Mouse (Mus musculus): ENCODE results near the gene Hsd3b1. TPM values are rescaled to one million over a fixed set of nuclear protein-coding genes. Genes with fewer than 3 reads are reported as not detected.

Gene Hsd3b1
- total and polyA plus RNA-seq, 3 experiments = 0.04 TPM; not detected in 2

DNA sequence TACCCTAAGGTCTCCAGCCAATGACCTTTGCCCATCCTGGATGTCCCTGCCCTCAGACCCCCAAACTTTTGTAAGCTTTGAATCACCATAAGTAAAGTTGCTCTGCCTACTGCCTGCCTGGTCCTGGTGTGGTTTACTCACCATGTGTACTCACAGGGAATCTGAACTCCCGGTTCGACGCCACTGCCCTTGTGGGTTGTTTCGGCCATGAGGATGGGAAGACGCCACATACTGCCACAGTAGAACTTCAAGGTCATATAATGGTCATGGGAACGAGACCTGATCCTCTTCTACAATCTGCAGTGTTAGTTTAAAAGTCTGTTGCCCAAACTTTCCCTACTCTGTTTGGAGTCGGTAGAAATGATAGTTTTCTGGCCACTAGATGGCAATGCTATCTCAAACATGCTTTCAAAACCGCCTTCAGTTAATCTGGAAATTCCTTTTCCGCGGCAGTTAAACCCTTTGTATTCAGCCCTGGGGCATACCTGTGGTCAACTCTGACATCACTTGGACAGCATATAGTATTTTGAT, 35.5 kb upstream of the Hsd3b1 start:
- Histone ChIP-seq H3K9ac (ENCODE audit: control insufficient read depth, low read depth, low read length, poor library complexity, severe bottlenecking) (no peak overlapping the region), H3K9me3 (replicated peaks; ENCODE audit: insufficient read depth, low read length) (no peaks in the 10 kb centered on the region), H3K27me3 (ENCODE audit: control insufficient read depth in 1 of 2, insufficient read depth in 2 of 2, low read length in 2 of 2) (no peaks in the 10 kb centered on the region), H3K79me2 (ENCODE audit: control insufficient read depth, insufficient read depth, low read length, poor library complexity) (no peaks in the 10 kb centered on the region), H3K4me3 (ENCODE audit: control insufficient read depth in 1 of 2, insufficient read depth in 1 of 2, low read depth in 2 of 2, low read length in 2 of 2) (peak overlapping the region; percentile 30 to 67; a peak in 3 of 4 replicates), H3K27ac (ENCODE audit: control insufficient read depth, low read depth, low read length) (no peak overlapping the region), H3K4me1 (ENCODE audit: control insufficient read depth in 1 of 2, insufficient read depth in 2 of 2, low read length in 2 of 2) (no peaks in the 10 kb centered on the region), H3K36me3 (ENCODE audit: control insufficient read depth in 1 of 2, insufficient read depth in 2 of 2, low read length in 2 of 2) (no peaks in the 10 kb centered on the region)
- DNase-seq (ENCODE audit: low read depth, low spot score) = peak; percentile 47
- peak; percentile 8 to 67 (median 30); a peak in 3 of 6 replicates for TF ChIP-seq CTCF (IDR thresholded peaks at IDR 0.05 in 2 of 3, conservative IDR thresholded peaks at IDR 0.05 in 1 of 3; ENCODE audit: control insufficient read depth in 1 of 3, insufficient read depth in 1 of 3, low read depth in 2 of 3, low read length in 3 of 3, poor library complexity in 1 of 3, severe bottlenecking in 1 of 3)
- TF ChIP-seq ZC3H11A (IDR thresholded peaks at IDR 0.05; ENCODE audit: low read depth, low read length) = peak; percentile 47
- TF ChIP-seq USF2 (IDR thresholded peaks at IDR 0.05; ENCODE audit: borderline replicate concordance in 1 of 2, insufficient read depth in 1 of 2, low read depth in 1 of 2, low read length in 2 of 2) = no peak
- TF ChIP-seq SMC3 (IDR thresholded peaks at IDR 0.05; ENCODE audit: low read depth, low read length) = peak; percentile 62
- TF ChIP-seq RAD21 (IDR thresholded peaks at IDR 0.05; ENCODE audit: low read depth, low read length) = peak; percentile 75

DNA sequence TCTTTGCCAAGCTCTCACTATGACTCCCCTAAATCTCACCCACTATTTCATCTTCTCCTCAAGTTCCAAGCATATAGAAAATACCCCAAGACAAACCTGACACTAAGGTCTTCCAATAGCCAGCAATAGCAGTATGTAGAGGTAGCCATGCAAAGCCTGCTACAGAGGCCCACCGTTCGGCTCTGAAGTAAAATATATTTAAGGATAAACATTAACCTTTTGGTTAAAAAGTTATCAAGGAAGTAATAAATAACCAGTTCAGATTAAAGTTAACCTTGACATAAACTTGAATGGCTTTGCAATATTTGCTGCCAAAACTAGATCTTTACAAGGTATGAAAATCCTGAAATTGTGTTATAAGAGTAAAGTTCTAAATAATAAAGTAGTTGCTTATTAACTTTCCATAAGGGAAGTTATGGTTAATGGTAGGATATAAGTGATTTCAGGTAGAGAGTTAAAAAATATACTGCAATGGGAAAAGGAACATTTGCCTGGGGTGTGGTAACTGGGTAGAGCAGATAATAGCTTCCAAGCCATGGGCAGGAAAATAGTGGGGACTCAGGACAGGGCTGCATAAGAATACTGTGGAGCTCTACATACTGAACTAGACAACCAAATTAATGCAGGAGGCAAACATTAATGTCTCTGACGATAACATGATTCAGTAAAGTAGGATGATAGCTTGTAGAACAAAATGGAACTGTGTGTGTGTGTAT, 33.6 kb upstream of the Hsd3b1 start, which contains the start of gene Hao2:
Hao2 (minus strand) TSS at position 183 of the 716 bp plus-strand sequence.
- DNase-seq (ENCODE audit: low read depth, low spot score) = no peak
- Histone ChIP-seq H3K36me3 (ENCODE audit: control insufficient read depth in 1 of 2, insufficient read depth in 2 of 2, low read length in 2 of 2) (no peaks in the 10 kb centered on the region), H3K9ac (ENCODE audit: control insufficient read depth, low read depth, low read length, poor library complexity, severe bottlenecking) (no peak within 1 kb of the TSS), H3K9me3 (replicated peaks; ENCODE audit: insufficient read depth, low read length) (no peaks in the 10 kb centered on the region), H3K27ac (ENCODE audit: control insufficient read depth, low read depth, low read length) (no peak within 1 kb of the TSS), H3K4me1 (ENCODE audit: control insufficient read depth in 1 of 2, insufficient read depth in 2 of 2, low read length in 2 of 2) (no peaks in the 10 kb centered on the region), H3K27me3 (ENCODE audit: control insufficient read depth in 1 of 2, insufficient read depth in 2 of 2, low read length in 2 of 2) (no peaks in the 10 kb centered on the region), H3K79me2 (ENCODE audit: control insufficient read depth, insufficient read depth, low read length, poor library complexity) (no peaks in the 10 kb centered on the region), H3K4me3 (ENCODE audit: control insufficient read depth in 1 of 2, insufficient read depth in 1 of 2, low read depth in 2 of 2, low read length in 2 of 2) (no peak within 1 kb of the TSS)
- TF ChIP-seq RCOR1 (IDR thresholded peaks at IDR 0.05; ENCODE audit: low read depth, low read length) = no peak
- no peak for TF ChIP-seq HCFC1 (IDR thresholded peaks at IDR 0.05; ENCODE audit: low read depth, low read length)
- TF ChIP-seq CHD1 (IDR thresholded peaks at IDR 0.05; ENCODE audit: low read depth, low read length) = no peak
- no peak for TF ChIP-seq MAZ (IDR thresholded peaks at IDR 0.05; ENCODE audit: low read depth, low read length)
- no peak for TF ChIP-seq ZNF384 (IDR thresholded peaks at IDR 0.05; ENCODE audit: low read depth, low read length)
- no peak for TF ChIP-seq ZC3H11A (IDR thresholded peaks at IDR 0.05; ENCODE audit: low read depth, low read length)
- no peak for TF ChIP-seq RAD21 (IDR thresholded peaks at IDR 0.05; ENCODE audit: low read depth, low read length)
- TF ChIP-seq E2F4 (IDR thresholded peaks at IDR 0.05; ENCODE audit: borderline replicate concordance, low read depth, low read length) = no peak
- TF ChIP-seq ETS1 (IDR thresholded peaks at IDR 0.05; ENCODE audit: low read depth, low read length) = no peak
- no peak for TF ChIP-seq SIN3A (IDR thresholded peaks at IDR 0.05; ENCODE audit: low read length)
- no peak for TF ChIP-seq ELF1 (IDR thresholded peaks at IDR 0.05; ENCODE audit: low read depth, low read length)
- no peak for TF ChIP-seq MEF2A (IDR thresholded peaks at IDR 0.05; ENCODE audit: extremely low read depth, insufficient replicate concordance, low read depth, low read length, poor library complexity, severe bottlenecking)
- TF ChIP-seq BHLHE40 (IDR thresholded peaks at IDR 0.05; ENCODE audit: borderline replicate concordance, low read depth, low read length) = no peak
- no peak for TF ChIP-seq TAL1 (IDR thresholded peaks at IDR 0.05; ENCODE audit: low read length)
